ENCODE assay signal across 11 mouse cellular contexts in the genomic region with DNA sequence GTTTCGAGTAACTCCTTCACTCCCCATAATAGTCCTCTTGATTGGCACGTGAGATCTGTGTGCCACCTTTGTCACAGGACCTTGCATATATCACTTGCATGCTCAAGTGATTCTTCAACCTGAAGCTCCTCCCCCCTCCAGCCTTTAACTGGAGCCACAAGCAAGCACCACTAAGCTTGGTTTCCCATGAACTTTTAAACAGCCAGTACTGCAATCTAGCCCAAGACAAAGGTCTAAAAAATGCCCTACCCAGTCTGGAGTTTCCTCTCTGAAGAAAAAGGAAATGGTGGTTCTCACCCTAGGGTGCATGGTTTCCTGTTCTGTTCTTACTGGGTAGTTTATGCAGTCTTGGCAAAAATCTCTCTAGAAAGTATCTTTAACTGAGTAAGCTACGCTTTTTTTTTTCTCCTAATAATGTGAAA. TPM values are rescaled to one million over a fixed set of nuclear protein-coding genes. Genes with fewer than 3 reads are reported as not detected.
DNase-seq lines count a peak whose midpoint lies in the region; ATAC-seq lines count a peak whose summit lies in the region.
"Had no signal": no experiment of that assay in that cellular context is flagged by ENCODE, and none has a peak within 500 bp of the region (broad histone marks: within the 10 kb centered on the region; RNA-seq: fewer than 3 reads in every experiment).

No protein-coding gene starts in this region.

- WGBS in heart, embryonic 14.5 days = 64% methylated on average over 3 of the region's 3 CpGs
- WGBS in heart, embryonic 10.5 days = 76% methylated on average over 3 of the region's 3 CpGs

- H3K9ac ChIP-seq in heart, embryonic 14.5 days (ENCODE audit: low read length) = no peak overlapping the region
- H3K9ac ChIP-seq: embryonic facial prominence, embryonic 15.5 days; heart, embryonic 15.5 days had no signal

- no peak overlapping the region for H3K4me3 ChIP-seq in heart, embryonic 14.5 days (ENCODE audit: control insufficient read depth in 1 of 2, insufficient read depth in 1 of 2, low read depth in 1 of 2, low read length in 2 of 2)
- H3K4me3 ChIP-seq in heart, embryonic 10.5 days = no peak overlapping the region
- H3K4me3 ChIP-seq: embryonic facial prominence, embryonic 15.5 days; heart, embryonic 15.5 days had no signal

- DNase-seq in heart, embryonic 10.5 days (ENCODE audit: low spot score) = no peak
- DNase-seq in thymus, postnatal 0 days (ENCODE audit: low spot score) = peak; percentile 61
- DNase-seq in thymus, postnatal 4 days = no peak
- peak; percentile 35 for DNase-seq in lung, postnatal 36 days
- no peak for DNase-seq in embryo, embryonic 9.5 days (ENCODE audit: extremely low spot score)
- DNase-seq in left cerebral cortex, postnatal 4 days = no peak

- intact Hi-C loops in left cerebral cortex, postnatal 4 days (cut with DNase I) = no loop called here

- peaks cover 0 to 4% of the 10 kb centered on the region in 2 experiments; a peak in 1 of 4 replicates for H3K4me1 ChIP-seq in heart, embryonic 14.5 days (ENCODE audit: control insufficient read depth in 2 of 2, insufficient read depth in 2 of 2, low read length in 2 of 2)
- H3K4me1 ChIP-seq in heart, embryonic 10.5 days = no peaks in the 10 kb centered on the region
- H3K4me1 ChIP-seq: embryonic facial prominence, embryonic 15.5 days; heart, embryonic 15.5 days had no signal

- H3K36me3 ChIP-seq in heart, embryonic 14.5 days (ENCODE audit: control insufficient read depth, insufficient read depth, low read length) = 0 out of 2 replicates have a peak, but pooled peaks cover 5% of the 10 kb centered on the region
- peaks cover 12% of the 10 kb centered on the region for H3K36me3 ChIP-seq in heart, embryonic 10.5 days

- H3K27me3 ChIP-seq in heart, embryonic 14.5 days (ENCODE audit: control insufficient read depth, insufficient read depth, low read length) = no peaks in the 10 kb centered on the region
- no peaks in the 10 kb centered on the region for H3K27me3 ChIP-seq in heart, embryonic 10.5 days (ENCODE audit: insufficient read depth, poor library complexity, severe bottlenecking)
- H3K27me3 ChIP-seq: embryonic facial prominence, embryonic 15.5 days; heart, embryonic 15.5 days had no signal

- peak overlapping the region; percentile 44 to 49; a peak in 3 of 4 replicates for H3K27ac ChIP-seq in heart, embryonic 14.5 days (replicated peaks in 1 of 2; ENCODE audit: control insufficient read depth in 1 of 2, insufficient read depth in 1 of 2, low read depth in 2 of 2, low read length in 2 of 2)
- H3K27ac ChIP-seq in heart, embryonic 10.5 days = no peak overlapping the region
- H3K27ac ChIP-seq: embryonic facial prominence, embryonic 15.5 days; heart, embryonic 15.5 days had no signal

- H3K4me2 ChIP-seq in heart, embryonic 14.5 days (ENCODE audit: low read length) = no peak overlapping the region; the same call in 1 of the 2 replicates
- H3K4me2 ChIP-seq: embryonic facial prominence, embryonic 15.5 days; heart, embryonic 15.5 days had no signal

- no peak for ATAC-seq in heart, embryonic 14.5 days (ENCODE audit: insufficient number of reproducible peaks, insufficient read depth, low FRiP score, low read depth)
- ATAC-seq in frontal cortex, adult (ENCODE audit: low TSS enrichment) = no peak
- ATAC-seq: midbrain, embryonic 16.5 days had no signal

- no peaks in the 10 kb centered on the region for H3K9me3 ChIP-seq in heart, embryonic 14.5 days (ENCODE audit: control insufficient read depth, low read length)
- no peaks in the 10 kb centered on the region for H3K9me3 ChIP-seq in heart, embryonic 10.5 days
- H3K9me3 ChIP-seq: embryonic facial prominence, embryonic 15.5 days; heart, embryonic 15.5 days had no signal

RNA-seq across cellular contexts. Expression of gene Rap1gds1, which starts 32.6 kb away (rescaled TPM):
- 52.9 and 55.8 TPM in 2 replicates for polyA plus RNA-seq in heart, embryonic 14.5 days (2014; fragmentation: Nextera tagmentation; extraction: Ambion mirVana)
- polyA plus RNA-seq in heart, embryonic 10.5 days (2016; fragmentation: Nextera tagmentation; extraction: Ambion mirVana) = 53.2 and 58.7 TPM in 2 replicates
- polyA plus RNA-seq in thymus, postnatal 0 days (2015; fragmentation: Nextera tagmentation; extraction: Ambion mirVana) = 37.7 TPM in 2 replicates
- total RNA-seq in left cerebral cortex, postnatal 4 days (2021) = 100 to 1,000 TPM; 165 to 170 TPM

Comparison
In these comparisons a context has a peak if more than half of its experiments do, and no peak if none do; other contexts are left out.
1. DNase-seq: peak in thymus, postnatal 0 days (single experiment) and lung, postnatal 36 days (single experiment); none in heart, embryonic 10.5 days (single experiment), thymus, postnatal 4 days (single experiment), embryo, embryonic 9.5 days (single experiment) and left cerebral cortex, postnatal 4 days (single experiment).